Mouse (Mus musculus) cerebellum, postnatal 36 days (tissue): Measurements from ENCODE around the gene Tm7sf3.

Source experiments
- DNase-seq, 2 experiments: peaks; one replicate each; pipeline ENCODE4 v3.0.0; 2021 to 2022; ENCODE audit warnings: mixed read lengths in 2 of 2

Gene Tm7sf3

DNA sequence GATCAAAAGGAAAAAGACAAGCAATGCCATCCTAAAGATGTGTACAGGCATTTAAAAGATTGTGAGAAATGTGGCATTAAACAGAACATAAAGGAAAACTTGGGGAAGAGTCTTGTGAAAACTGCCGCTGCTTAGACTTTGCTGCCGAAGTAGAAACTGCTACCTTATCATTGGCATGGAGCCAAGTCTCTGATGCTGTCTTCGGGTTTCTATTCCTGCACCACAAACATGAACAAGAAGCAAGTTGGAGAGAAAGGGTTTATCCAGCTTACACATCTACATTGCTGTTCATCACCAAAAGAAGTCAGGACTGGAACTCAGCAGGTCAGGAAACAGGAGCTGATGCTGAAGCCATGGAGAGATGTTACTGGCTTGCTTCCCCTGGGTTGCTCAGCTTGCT is 10.6 kb upstream of the Tm7sf3 start:
- DNase-seq = no peak

DNA sequence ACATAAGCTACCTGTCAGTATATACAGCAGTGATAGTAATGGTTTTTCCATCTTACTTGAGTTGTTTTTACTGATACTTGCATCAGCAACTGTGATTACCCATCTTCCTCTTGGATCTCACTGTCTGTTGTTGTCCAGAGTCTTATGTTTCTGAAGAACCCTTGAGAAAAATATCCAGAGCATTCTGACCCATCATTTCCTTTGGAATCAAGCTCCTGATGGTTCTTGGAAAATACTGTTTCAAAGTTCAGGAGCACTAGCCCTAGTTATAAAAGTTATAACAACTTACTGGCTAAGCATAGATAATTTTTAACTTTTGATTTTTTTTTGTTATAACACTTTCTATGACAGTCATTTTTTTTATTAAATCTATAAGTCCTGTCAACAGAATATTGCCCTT is 8.8 kb upstream of the Tm7sf3 start:
- no peak for DNase-seq

DNA sequence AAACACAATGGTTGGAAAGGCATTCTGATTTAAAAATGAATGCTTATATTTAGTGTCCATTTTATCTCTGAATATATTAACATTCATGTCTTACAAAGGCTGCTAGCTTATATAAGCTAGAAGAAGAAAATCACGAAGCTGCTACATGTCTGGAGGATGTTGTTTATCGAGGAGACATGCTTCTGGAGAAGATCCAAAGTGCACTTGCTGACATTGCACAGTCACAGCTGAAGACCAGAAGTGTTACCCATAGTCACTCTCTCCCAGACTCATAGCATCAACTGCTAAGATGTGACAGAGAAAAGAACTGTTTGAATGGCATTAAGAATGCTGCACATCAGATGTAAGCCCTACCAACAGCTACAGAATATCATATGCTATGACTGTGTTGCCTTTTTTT is 7.4 kb upstream of the Tm7sf3 start:
- DNase-seq = no peak

DNA sequence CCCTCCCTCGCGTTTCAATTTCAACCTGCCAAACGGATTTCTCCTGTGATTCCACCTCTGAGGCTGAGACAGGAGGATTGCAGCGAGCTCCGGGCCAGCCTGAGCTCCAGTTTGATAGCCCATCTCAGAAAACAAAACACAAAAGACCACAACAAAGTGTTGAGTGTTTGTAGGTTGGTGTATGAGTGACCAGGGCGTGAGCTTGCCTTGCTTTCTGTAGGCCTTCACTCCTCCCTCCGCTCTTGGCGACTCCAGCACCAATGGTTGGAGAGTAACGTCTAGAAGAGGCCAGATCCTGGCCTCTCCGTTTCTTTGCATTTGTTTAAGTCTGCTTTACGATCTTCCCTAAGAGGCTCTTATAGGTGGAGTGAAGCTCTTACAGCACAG is 553 bp upstream of the Tm7sf3 start:
- no peak for DNase-seq

DNA sequence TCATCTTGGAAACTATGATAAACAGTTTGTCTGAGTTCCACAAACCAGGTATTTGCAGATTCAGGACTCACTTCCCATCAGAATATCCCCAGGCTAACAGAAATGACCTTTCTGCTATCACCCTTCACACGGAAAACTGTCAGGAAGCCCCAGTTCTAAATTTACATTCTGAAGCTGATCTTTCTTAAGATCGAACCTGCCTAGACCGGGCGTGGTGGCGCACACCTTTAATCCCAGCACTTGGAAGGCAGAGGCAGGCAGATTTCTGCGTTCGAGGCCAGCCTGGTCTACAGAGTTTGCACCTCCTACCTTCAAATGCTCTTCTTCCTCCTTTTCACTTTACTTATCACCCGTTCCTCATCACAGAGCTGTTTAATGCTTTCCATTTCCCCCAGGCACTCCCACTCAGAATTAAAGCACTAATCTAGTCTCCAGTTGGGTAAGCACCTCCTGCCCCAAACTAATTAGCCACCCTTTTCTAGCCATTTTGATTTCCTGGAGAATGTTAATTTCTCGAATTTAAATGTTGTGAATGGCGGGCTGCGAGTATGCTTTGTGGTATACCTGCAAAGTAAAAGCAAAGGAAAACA is 908 bp downstream of the Tm7sf3 start:
- no peak for DNase-seq

DNA sequence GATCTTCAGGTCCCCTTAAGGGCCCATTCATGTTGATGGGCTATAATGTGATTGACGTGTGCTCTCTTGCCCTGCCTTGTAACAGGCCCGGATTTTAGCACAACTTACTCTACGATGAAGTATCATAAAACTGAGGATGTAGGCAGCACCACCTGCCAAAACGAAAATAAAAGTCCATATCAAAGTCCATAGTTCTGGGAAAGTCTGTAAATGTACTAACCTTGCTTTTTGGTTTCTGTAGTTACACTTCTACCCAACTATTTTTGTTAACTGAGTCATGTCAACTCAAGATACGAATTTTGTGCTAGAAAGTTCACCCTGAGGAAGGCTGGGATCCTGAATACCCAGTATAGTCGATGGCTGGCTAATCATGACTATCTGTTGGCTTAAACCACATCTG is 1.6 kb downstream of the Tm7sf3 start:
- DNase-seq = no peak

DNA sequence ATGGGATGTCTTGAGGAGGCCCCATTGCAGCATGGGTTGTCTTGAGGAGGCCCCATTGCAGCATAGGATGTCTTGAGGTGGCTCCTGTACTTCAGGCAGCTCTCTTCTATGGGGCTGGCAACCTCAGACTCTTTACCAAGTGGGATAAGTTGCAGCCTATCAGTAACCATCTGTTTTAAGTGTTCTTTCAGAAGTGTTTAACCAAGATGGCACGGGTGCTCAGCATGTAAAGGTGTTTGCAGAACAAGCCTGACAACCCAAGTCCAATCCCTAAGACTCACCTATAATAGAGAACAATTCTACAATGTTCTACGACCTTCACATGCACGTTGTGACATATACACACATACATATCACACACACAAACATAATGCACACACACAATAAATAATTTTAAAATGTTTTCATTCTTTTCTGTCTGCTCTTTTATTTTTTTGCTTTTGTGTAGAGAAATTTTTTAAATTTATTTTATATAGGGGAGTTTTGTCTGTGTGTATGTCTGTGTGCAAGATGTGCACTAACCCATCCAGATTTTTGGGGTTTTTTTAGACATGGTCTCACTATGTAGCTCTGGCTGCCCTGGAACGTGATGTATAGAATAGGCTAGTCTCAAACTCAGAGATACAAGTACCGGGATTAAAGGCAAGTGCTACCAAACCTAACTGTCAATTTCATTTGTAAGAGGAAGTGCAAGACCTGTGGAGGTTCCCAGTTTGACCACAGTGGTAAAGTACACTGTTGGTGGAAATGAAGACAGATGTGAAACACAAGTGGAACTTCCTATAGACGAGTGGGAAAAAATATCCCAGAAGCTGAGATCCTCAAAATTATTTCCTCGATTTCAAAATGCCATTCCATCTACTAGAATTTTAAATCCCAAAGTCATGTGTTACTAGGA is 2.3 kb downstream of the Tm7sf3 start:
- no peak for DNase-seq

DNA sequence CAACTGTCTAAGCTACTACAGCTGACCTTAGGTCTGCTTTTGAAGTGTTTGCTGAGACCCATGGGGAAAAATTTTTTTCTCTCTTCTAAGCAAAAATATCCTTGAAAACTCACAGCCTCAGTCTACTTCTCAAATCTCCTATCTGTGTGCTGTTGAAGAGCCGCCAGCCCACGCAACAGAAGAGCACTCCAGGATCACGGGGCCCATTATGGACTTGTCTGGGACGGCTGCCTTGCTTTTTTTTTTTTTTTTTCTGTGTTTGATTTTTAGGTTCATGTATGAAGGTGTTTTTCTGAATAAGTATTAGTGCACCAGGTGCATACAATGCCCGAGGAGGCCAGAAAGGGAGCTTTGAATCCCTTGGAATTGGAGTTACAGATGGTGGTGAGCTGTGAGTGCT is 6.1 kb downstream of the Tm7sf3 start:
- DNase-seq = no peak

DNA sequence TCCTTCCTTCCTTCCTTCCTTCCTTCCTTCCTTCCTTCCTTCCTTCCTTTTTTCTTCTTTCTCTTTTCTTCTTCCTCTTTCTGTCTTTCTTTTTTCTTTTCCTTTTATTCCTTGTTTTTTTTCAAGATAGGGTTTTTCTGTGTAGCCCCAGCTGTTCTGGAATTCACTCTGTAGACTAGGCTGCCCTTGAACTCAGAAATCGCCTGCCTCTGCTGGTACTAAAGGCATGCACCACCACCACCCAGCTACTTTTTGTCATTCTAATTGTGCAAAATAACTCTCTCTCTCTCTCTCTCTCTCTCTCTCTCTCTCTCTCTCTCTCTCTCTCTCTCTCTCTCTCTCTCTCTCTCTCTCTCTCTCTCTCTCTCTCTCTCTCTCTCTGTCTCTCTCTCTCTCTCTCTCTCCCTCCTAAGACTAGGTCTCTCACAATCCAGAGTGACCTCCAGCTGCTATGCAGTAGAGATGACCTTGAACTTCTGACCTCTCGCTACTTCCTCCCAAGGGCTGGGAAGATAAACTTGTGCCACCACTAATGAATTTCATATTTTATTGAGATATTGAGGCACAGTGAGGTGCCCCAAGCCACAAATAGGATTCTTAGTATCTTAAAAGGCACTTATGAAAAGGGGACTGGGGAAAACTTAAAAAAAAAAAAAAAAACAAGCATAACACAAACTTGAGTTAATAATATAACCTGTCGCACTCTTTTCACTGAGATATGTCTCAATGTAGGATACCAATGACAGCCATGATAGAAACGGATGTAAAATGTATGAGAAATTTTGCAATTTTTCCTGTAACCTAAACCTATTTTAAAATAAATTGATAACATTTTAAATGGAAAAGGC is 7.6 kb downstream of the Tm7sf3 start:
- no peak for DNase-seq

DNA sequence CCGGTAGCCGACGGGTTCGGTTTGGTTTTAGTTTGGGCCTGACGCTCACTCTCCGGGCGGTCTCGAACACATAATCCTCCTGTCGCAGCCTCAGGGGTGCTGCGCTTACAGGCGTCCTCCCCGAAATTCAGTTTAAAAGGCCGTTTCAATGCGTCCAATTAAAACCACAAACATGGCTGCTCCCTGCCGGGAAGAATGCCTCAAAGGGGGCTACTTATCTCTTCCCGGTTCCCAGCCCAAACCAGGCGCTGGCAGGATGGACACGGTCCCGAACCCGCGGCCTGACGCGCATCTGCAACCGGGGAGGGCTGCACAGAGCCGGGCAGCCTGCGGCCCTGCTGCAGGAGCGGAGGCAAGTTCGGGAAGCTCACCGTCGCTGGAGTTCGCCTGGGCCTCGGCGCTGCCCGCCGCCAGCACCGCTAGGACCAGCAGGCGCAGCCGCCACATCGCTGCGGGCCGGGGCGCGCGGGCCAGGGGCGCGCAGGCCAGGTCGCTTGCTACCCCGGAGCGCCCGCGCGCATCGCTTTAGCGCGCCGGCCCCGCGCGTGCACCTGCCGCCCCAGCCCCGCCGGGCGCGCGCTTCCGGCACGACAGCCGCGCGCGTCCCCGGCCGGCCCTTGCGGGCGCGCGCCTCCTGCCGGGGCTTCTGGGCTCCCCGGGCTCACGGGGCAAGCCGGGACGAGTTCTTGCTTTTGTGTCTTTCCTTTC is 8.5 kb downstream of the Tm7sf3 start:
- peak; percentile 73 to 78 for DNase-seq

DNA sequence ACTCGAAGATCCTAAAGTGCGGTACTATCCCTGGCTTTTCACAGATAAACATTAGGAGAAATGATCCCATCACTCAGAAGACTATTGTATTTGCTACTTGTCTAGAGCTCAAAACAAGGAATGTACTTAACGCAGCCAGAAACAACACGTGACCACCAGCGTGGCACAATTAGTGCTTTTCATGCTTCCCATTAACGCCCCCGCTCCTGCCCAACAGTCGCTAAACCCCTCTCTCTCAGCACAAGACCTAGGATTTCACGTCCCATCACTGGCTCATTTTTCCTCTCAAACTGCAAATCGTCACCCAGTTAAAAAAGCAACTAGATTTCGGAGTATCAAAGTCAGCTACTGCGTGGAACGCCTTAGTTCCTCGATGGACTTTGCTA is 9.0 kb downstream of the Tm7sf3 start:
- DNase-seq = peak in 1 of 2 experiments; percentile 14

DNA sequence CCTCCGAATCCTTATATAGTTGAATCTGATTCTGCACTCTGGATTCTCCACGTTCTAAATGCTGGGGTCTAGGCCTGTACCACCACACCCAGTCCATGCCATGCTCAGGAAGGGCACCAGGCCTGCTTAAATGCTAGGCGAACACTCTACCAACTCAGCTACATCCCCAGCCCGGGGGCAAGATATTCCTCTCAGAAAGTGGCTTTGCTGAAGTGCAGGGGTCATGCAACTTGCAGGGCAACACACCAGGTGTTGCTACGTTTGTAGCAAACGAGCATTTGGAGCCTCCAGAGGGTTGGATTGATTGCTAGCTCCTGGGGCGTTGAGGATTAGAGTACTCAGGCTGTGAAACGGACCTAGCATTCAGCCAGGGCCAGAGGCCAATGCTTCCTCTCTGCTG is 9.5 kb downstream of the Tm7sf3 start:
- DNase-seq = peak in 1 of 2 experiments; percentile 15

DNA sequence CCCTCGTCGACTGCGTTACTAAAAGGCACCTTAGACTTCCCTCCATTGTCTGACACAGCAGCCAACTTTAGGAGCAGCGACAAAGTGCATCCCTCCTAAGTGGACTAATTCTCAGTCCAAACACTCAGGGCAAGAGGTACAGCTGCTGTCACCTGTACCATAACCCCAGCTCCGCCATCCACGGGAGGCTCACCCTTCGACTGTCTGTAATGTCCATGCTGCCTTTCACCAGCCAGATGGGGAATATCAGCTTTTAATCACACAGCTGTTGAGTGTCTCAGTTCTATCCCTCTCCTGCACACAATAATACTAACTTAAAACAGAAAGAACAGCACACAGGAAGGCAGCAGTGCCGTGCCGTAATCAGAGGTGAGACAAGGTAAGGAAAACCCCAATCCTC is 10.2 kb downstream of the Tm7sf3 start:
- no peak for DNase-seq

DNA sequence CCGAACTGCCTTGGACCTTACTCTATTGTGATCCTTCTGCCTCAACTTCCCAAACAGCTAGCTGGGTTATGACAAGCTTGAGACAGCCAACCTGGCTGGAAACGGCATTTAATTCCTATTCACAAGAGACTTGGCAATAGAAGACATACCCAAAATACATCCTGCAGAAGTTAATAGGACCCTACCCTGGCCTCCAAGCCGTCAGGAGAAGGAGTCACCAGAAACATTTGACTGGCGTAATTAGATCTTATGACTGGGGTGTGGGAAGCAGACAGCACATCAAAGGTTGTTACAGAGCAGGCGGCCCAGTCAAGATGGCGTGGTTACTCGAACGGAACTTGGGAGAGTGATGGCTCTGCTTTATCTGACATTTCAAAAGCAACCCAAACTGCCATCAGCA is 10.8 kb downstream of the Tm7sf3 start:
- no peak for DNase-seq

DNA sequence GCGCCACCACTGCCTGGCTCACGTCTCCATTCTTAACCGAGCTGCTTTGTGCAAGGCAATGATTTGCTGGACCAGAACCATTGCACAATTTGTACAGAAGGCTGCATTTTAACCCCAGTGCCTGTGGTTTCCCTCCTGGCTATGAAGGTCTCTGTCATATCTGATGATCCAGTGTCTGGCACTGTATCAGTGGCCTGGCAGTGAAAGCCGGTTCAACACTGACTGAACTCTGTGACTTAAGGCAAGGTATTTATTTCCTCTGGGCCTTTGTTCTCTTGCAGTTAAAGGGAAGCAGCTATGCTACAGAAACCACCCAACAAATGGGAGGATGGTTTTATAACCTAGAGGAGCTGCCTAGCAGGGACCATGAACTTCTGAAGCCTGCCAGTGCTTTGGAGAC is 11.7 kb downstream of the Tm7sf3 start:
- no peak for DNase-seq

DNA sequence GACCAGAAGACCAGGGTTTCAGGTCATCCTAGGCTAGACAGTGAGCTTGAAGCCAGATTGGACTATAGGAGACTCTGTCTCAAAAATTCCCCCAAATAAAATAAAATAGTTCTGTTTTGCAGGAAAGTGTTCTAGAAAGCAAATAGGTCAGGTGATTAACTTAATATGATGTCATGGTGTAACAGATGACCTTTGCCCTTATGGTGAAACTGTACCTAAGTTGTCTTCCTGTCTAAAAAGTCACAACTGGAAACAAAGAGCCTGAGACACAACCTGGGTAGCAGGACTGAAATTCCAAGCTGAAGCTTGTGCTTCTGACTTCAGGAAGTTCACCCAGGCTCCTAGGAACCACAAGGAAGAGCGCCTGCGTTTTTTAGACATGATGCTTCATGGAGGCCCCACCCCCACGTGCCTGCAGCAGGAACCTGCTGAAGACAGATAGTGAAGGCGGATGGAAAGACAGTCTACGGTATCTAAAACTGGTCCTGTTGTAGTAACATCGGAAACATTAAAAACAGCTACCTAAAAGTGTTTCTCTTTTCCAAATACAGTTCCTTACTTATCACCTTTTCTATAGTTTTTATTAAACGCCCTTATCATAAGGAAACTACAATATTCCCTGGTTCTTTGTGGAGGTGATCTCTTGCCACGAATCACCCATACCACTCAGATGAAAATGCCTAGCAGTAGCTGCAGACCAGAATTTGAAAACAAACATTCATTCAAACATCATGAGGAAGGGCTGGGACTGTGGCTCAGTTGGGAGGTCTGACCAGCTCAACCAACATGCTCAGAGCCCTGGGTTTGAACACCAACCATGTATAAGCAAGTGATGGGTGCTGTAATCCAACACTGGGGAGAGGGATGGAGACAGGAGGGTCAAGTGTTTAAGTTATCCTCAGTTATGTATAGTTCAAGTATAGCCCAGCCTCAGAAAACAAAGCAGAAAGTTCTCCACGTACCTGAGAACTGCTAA is 12.6 kb downstream of the Tm7sf3 start:
- no peak for DNase-seq

DNA sequence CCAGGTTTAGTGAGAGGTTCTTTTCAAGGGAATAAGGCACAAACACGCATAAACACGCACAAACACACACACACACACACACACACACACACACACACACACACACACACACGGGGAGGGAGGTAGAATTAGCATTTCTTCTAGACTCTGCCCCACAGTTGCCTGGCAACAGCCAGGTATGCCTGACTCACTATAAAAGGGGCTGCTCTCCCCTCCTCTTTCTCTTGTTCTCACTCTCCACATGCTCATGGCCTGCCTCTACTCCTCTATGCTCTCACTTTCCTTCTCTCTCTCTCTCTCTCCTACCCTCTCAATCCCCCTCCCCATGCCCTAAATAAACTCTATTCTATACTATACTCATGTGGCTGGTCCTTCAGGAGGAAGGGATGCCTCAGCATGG is 14.5 kb downstream of the Tm7sf3 start:
- DNase-seq = no peak

DNA sequence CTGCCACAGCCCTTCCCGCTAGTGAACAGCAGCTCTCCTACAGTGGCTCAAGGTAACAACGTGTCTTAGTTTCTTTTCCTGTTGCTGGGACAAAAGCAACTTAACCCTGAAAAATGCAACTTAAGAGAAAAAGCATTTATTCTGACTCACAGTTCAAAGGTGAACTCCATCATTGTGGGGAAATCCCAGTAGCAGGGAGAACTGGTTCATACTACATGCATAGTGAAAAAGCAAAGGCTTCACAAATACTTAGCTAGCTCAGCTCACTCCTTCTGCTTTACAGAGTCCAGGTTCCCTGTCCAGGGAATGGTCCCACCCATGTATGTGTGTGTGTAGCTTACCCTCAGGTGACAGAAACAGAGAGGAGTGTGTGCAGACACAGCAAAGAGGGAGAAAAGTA is 26.0 kb downstream of the Tm7sf3 start:
- DNase-seq = no peak

DNA sequence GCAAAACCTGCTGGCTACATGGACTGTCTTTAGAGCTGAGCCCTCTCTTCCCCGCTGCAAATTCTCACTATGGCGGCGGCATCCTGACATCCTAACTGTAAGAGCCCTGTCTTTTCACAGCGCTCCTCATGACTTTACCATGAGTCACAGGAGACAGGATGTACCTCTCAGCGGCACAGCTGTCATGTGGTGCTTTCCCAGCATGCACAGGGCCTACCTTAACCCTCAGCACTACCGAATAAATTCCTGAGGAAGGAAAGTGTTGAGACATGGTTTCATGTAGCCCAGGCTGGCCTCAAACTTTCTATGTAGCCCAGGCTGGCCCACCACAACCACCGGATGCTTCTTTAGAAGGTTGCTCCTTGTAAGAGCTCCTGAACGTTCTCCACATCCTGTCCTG is 26.7 kb downstream of the Tm7sf3 start:
- DNase-seq = no peak

DNA sequence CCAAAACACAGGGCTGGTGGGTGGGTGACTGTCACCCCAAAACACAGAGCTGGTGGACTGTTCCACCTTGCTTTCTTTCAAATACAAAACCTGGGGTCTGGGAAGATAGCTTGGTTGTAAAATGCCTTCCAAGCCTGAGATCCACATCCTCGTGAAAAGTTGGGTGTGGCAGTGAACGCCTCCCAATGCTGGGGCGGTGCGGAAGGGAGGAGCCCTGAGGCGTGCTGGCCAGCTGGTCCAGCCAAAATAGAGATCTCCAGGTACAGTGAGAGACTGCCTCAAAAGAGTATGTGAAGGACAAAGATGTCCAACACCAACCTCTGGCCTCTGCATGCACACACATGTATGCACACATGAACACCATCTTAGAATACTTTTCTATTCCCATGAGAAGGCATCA is 28.1 kb downstream of the Tm7sf3 start:
- no peak for DNase-seq

DNA sequence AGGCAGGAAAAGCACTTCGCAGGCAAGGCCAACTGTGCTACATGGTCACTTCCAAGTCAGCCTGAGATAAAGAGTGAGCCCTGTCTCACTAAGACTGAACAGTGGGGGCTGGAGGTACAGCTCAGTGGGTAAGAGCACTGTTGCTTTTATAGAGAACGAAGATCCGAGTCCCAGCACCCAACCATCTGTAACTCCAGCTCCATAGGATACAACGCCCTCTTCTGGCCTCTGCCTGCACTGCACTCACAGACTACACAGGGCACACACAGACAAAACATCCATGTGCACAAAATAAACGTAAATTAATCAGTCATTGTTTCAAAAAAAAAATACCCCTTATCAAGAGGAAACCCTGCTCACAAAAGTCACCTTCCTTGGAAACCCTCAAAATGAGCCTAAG is 28.7 kb downstream of the Tm7sf3 start:
- DNase-seq = no peak

DNA sequence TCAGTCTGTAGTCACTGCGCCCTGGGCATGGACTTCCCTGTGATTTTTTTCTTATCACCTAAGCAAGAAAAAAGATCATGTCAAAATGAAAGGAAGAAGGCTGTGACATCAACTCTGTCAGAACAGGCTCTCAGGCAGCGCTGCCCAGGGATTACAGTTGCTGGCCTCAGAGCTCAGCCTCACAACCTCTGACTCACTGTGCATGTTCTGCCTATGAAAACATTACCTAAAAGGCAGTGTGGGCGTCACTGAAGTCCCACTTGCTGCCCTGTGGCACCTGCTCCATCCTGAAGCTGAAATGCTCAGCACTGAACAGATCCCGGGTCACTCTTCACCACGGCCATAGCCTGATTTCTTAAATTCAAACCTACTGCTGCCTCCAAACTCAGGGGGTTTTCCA is 29.9 kb downstream of the Tm7sf3 start:
- DNase-seq = no peak
